Mouse (Mus musculus): ENCODE results near the gene Prkg1. TPM values are rescaled to one million over a fixed set of nuclear protein-coding genes. Genes with fewer than 3 reads are reported as not detected.
"Not testable (repeated sequence)": the region's sequence is repeated elsewhere in the genome, so short reads cannot be mapped to it uniquely, and the experiment has no call there.

The Prkg1 gene
- polyA plus RNA-seq, 1 experiment from 2014 or later = 16.8 TPM

DNA sequence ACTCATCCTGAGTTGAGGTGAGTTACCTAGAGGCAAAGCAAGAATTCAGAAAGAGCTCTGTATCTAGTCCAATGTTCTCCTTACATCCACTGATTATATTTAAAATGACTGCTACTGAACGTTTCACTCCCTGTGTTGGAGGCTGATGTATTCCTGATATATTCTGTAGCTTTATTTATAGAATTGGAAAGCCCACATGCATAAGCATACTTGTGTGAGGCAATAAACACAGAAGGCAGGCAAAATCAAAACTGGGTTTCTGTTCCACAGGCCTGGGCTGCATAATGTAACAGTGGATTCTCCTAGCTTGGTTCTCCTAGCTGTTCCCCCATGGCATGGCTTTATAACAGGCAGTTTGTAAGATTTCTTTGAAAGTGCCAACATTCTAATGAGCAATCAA, 368.7 kb downstream of the Prkg1 start:
- H3K4me1 ChIP-seq = no peaks in the 10 kb centered on the region
- H3K9ac ChIP-seq = no peak overlapping the region
- H3K36me3 ChIP-seq = no peaks in the 10 kb centered on the region
- H3K9me3 ChIP-seq = no peaks in the 10 kb centered on the region
- ATAC-seq (ENCODE audit: insufficient number of reproducible peaks, insufficient read depth, low FRiP score, low TSS enrichment) = no peak
- WGBS = 73% methylated on average over 1 of the region's 1 CpGs
- H3K4me2 ChIP-seq (replicated peaks) = no peak overlapping the region
- H3K27ac ChIP-seq = no peak overlapping the region
- H3K27me3 ChIP-seq = no peaks in the 10 kb centered on the region
- H3K4me3 ChIP-seq = no peak overlapping the region

DNA sequence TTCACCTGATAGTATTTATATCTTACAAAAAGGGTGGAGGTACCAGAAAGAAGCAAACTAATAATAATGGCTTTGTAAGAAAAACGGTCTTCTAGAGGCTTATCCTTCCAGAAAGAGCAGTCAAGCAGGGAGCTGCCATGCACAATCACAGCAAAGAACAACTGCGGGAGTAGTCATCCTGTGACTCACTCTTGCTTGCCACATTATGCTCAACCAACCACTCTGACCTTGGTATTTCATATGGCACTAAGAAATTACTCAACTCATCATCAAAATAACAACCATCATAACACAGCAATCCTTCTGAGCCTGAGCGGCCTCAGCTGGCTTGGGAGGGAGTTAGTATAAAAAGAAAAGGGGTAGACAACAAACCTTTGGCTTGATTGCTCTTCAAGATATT, 379.5 kb downstream of the Prkg1 start:
- Histone ChIP-seq H3K4me3 (no peak overlapping the region), H3K4me1 (no peaks in the 10 kb centered on the region), H3K36me3 (no peaks in the 10 kb centered on the region), H3K9ac (no peak overlapping the region), H3K9me3 (no peaks in the 10 kb centered on the region), H3K4me2 (replicated peaks) (no peak overlapping the region), H3K27me3 (no peaks in the 10 kb centered on the region), H3K27ac (no peak overlapping the region)
- no peak for ATAC-seq (ENCODE audit: insufficient number of reproducible peaks, insufficient read depth, low FRiP score, low TSS enrichment)
- 87% methylated on average over 3 of the region's 3 CpGs for whole genome bisulfite sequencing

DNA sequence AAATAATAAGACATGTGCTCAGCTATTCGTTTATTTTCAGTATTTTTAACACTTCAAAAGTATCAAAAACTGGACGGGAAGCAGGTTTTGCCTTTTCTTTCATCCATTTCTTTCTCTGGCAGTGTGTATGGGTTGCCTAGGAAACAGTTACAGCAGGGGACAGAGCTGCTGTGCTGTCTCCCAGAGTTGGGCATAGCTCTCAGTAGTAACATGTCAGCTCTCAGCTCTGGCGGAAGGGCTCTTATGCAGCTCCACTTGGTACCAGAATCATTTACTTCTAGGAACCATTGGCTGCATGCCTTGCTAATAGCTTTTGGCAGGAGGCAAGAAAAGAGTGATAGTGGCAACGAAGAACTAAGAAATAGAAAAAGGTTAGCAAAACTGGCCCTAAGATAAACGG, 381.0 kb downstream of the Prkg1 start:
- H3K27ac ChIP-seq = no peak overlapping the region
- no peaks in the 10 kb centered on the region for H3K36me3 ChIP-seq
- WGBS = 70% methylated on average over 5 of the region's 5 CpGs
- H3K9me3 ChIP-seq = no peaks in the 10 kb centered on the region
- H3K4me3 ChIP-seq = no peak overlapping the region
- no peaks in the 10 kb centered on the region for H3K27me3 ChIP-seq
- ATAC-seq (ENCODE audit: insufficient number of reproducible peaks, insufficient read depth, low FRiP score, low TSS enrichment) = no peak
- H3K9ac ChIP-seq = no peak overlapping the region
- H3K4me2 ChIP-seq (replicated peaks) = no peak overlapping the region
- 0 out of 2 replicates have a peak, but pooled peaks cover 6% of the 10 kb centered on the region for H3K4me1 ChIP-seq

DNA sequence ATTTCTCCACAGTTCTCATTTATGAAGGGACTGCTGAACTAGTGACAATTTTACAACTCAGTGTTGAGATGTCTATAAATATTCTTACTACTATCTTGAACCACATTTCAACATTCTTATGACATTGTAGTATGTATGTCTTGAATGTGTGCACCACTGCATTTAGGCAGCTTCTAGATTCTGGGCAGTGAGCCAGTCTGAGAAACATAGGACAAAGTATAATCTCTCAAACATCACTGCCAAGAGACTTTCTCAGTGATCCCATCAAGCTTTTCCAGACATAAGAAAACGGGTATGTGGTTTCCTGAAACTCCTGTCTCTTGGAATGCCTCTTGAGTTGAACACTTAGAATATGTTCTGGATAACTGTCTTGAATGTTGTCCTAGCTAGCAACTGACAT, 394.7 kb downstream of the Prkg1 start:
- no peaks in the 10 kb centered on the region for H3K36me3 ChIP-seq
- H3K27ac ChIP-seq = no peak overlapping the region
- WGBS = 68% methylated on average over 1 of the region's 1 CpGs
- no peak overlapping the region for H3K4me3 ChIP-seq
- no peaks in the 10 kb centered on the region for H3K9me3 ChIP-seq
- no peak for ATAC-seq (ENCODE audit: insufficient number of reproducible peaks, insufficient read depth, low FRiP score, low TSS enrichment)
- no peak overlapping the region for H3K9ac ChIP-seq
- no peak overlapping the region for H3K4me2 ChIP-seq (replicated peaks)
- no peaks in the 10 kb centered on the region for H3K4me1 ChIP-seq
- no peaks in the 10 kb centered on the region for H3K27me3 ChIP-seq

DNA sequence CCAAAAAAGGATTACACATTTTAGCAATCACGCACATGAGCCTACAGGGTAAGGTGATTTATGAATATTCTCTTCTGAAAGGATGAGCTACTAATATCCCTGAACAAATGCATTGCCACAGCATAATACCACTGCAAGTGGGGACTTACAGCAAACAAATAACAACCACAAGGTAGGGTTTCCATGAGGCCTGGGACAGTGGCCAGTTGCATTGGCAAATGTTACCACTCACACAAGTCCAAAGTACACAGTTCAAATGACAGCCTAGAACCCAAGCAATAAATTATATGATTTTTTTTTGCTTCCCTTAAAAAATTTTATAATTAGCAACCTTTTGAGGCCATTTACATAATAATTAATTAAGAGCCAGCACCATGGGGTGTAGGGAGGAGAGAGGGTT, 395.7 kb downstream of the Prkg1 start:
- ATAC-seq (ENCODE audit: insufficient number of reproducible peaks, insufficient read depth, low FRiP score, low TSS enrichment) = no peak

DNA sequence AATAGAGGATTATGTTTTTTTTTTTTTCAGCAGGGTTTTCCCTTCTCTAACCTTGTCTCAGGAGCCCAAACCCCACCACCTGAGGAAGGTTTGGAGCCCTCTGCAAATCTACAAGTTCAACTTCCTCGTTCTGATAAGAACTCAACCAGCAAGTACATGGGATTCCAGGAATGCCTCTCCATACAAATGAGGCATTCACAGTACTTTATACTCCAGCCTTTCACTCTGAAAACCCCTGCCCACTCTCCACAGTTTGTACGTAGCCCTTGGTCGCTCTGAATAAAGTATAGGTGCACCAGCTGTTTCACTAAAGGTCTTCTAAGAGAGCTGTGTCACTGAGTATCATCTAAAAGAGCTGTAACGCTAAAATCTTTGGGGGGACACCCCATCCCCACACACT, 402.8 kb downstream of the Prkg1 start:
- Histone ChIP-seq H3K9me3 (no peaks in the 10 kb centered on the region), H3K4me2 (replicated peaks) (no peak overlapping the region), H3K4me1 (no peaks in the 10 kb centered on the region), H3K27ac (no peak overlapping the region), H3K36me3 (no peaks in the 10 kb centered on the region), H3K27me3 (no peaks in the 10 kb centered on the region), H3K4me3 (no peak overlapping the region), H3K9ac (no peak overlapping the region)
- 77% methylated on average over 4 of the region's 4 CpGs for WGBS
- no peak for ATAC-seq (ENCODE audit: insufficient number of reproducible peaks, insufficient read depth, low FRiP score, low TSS enrichment)

More for the DNA sequence above, 395.7 kb downstream of the Prkg1 start:
- H3K4me3 ChIP-seq = no peak overlapping the region
- H3K36me3 ChIP-seq = no peaks in the 10 kb centered on the region
- H3K9me3 ChIP-seq = no peaks in the 10 kb centered on the region
- no peak overlapping the region for H3K4me2 ChIP-seq (replicated peaks)
- H3K9ac ChIP-seq = no peak overlapping the region
- H3K27ac ChIP-seq = no peak overlapping the region
- H3K27me3 ChIP-seq = no peaks in the 10 kb centered on the region
- WGBS = 95% methylated on average over 1 of the region's 1 CpGs
- H3K4me1 ChIP-seq = no peaks in the 10 kb centered on the region

DNA sequence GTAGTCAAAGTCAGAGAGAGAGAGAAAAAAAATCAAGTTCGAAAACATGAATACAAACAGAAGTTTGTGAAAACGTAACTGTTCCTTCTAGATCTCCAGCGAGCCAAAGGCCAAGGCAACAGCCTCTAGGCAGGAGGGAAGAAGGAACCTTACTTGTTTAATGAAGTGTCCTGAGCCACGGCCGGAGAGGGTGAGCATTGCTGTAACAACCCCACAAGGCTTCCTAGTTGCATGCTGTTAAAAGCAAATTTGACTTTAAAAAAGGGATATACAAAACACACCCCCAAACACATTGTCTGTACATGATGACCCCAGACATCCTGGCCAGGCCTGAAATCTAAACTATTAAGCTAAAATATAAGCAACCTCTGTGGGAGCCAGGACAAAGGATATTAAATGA, 403.3 kb downstream of the Prkg1 start:
- H3K4me1 ChIP-seq = no peaks in the 10 kb centered on the region
- no peaks in the 10 kb centered on the region for H3K36me3 ChIP-seq
- H3K9ac ChIP-seq = no peak overlapping the region
- H3K9me3 ChIP-seq = no peaks in the 10 kb centered on the region
- no peak overlapping the region for H3K4me3 ChIP-seq
- no peak overlapping the region for H3K4me2 ChIP-seq (replicated peaks)
- no peaks in the 10 kb centered on the region for H3K27me3 ChIP-seq
- H3K27ac ChIP-seq = no peak overlapping the region
- ATAC-seq (ENCODE audit: insufficient number of reproducible peaks, insufficient read depth, low FRiP score, low TSS enrichment) = no peak
- 56% methylated on average over 5 of the region's 5 CpGs for WGBS

DNA sequence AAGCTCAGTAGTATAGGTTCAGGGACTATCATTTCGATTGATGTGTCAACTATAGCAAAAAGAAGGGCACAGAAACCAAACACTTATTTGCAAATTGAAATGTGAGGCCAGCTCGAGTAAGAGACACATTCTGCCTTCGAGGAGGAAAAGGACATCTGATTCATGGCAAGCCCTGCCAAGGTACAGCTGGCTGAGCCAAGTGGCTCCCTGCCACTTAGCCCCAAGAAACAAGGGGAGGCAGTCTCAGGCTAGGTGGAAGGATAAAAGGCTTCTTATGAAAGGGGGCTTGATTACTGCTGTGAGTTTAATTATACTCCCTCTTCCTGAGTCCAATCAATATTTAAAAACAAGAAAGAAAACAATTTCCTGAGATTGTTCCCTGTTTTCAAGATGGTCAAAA, 403.7 kb downstream of the Prkg1 start:
- Histone ChIP-seq H3K4me1 (no peaks in the 10 kb centered on the region), H3K4me3 (no peak overlapping the region), H3K36me3 (no peaks in the 10 kb centered on the region), H3K27ac (no peak overlapping the region), H3K9ac (no peak overlapping the region), H3K27me3 (no peaks in the 10 kb centered on the region), H3K4me2 (replicated peaks) (no peak overlapping the region), H3K9me3 (no peaks in the 10 kb centered on the region)
- ATAC-seq (ENCODE audit: insufficient number of reproducible peaks, insufficient read depth, low FRiP score, low TSS enrichment) = no peak
- WGBS = 37% methylated on average over 3 of the region's 3 CpGs

DNA sequence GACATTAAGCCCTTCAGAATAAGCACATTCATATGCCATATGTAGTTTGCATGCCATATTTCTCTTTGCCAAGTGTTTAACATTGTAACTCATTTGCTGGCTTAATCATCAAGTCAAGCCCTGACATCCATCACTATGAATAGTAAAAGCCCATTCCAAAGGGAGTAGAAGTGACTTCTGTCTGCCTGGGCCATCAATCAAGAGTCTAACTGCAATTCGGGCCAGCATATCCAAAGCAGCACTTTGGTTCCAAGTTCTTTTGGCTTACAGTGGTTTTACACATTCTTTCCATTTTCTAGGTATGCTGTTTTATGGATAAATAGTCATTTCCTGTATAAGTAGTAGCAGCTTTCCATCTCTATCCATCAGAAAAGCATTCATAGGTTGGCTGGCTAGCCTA, 409.9 kb downstream of the Prkg1 start:
- Histone ChIP-seq H3K4me3 (no peak overlapping the region), H3K36me3 (no peaks in the 10 kb centered on the region), H3K4me1 (no peaks in the 10 kb centered on the region), H3K9me3 (no peaks in the 10 kb centered on the region), H3K4me2 (replicated peaks) (no peak overlapping the region), H3K27ac (no peak overlapping the region), H3K9ac (no peak overlapping the region), H3K27me3 (no peaks in the 10 kb centered on the region)
- no peak for ATAC-seq (ENCODE audit: insufficient number of reproducible peaks, insufficient read depth, low FRiP score, low TSS enrichment)
- 71% methylated on average over 1 of the region's 1 CpGs for WGBS

DNA sequence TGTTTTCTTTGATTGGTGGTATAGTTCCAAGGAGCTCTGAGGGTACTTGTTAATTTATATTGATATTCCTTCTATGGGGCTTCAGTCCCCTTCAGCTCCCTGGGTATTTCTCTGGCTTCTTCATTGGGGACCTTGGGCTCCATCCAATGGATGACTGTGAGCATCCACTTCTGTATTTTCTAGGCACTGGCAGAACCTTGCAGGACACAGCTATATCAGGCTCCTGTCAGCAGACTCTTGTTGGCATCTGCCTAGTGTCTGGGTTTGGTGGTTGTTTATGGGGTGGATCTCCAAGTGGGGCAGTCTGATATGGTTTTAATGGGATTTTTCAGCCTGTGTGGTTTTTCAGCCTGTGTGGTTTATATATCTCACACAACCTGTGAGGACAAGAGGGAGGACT, 412.0 kb downstream of the Prkg1 start:
- not testable (repeated sequence) for H3K4me3 ChIP-seq; H3K36me3 ChIP-seq; ATAC-seq (ENCODE audit: insufficient number of reproducible peaks, insufficient read depth, low FRiP score, low TSS enrichment); H3K9ac ChIP-seq; H3K27ac ChIP-seq; H3K4me2 ChIP-seq (replicated peaks); H3K9me3 ChIP-seq; H3K4me1 ChIP-seq; H3K27me3 ChIP-seq

DNA sequence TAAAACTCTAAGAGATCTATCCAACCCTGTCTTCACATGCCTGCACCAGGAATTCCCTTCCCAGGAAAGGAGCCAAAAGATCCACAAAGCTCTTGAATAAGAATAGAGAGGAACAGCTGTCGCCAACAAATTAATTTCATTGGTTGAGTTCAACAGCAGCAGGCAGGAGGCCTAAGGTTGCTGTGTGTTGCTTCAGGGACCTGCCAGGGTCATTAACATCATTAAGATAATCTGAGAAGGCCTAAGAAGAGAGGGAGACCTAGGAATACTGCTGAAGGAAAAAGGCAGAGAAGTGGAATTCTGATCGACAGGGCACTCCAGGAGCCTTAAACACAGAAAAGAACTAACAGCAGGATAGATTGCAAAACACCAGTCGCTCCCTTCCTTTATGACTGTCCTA, 413.0 kb downstream of the Prkg1 start:
- WGBS = 35% methylated on average over 3 of the region's 3 CpGs
- Histone ChIP-seq H3K27me3 (no peaks in the 10 kb centered on the region), H3K27ac (no peak overlapping the region), H3K9me3 (no peaks in the 10 kb centered on the region), H3K4me2 (replicated peaks) (no peak overlapping the region), H3K4me1 (no peaks in the 10 kb centered on the region), H3K9ac (no peak overlapping the region), H3K36me3 (no peaks in the 10 kb centered on the region), H3K4me3 (no peak overlapping the region)
- no peak for ATAC-seq (ENCODE audit: insufficient number of reproducible peaks, insufficient read depth, low FRiP score, low TSS enrichment)

DNA sequence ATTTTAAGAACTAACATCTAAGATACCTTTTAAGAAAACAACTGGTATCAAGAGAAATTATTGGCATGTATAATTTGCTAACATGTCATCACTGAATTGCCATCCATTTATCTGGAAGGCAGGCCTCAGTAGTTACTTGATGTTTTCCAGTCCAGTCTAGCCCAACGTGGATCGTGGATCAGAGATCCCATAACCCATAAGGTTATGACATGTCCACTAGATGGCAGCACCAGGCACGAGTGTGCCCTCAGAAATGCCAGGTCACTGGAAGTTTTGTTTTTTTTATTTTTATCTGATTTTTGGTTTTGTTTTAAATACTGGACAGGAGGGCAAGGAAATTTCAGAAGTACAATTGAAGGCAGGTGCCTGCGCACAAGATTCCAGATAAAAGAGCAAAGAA, 422.7 kb downstream of the Prkg1 start:
- H3K9ac ChIP-seq = no peak overlapping the region
- H3K4me3 ChIP-seq = no peak overlapping the region
- no peaks in the 10 kb centered on the region for H3K9me3 ChIP-seq
- H3K27ac ChIP-seq = no peak overlapping the region
- no peak for ATAC-seq (ENCODE audit: insufficient number of reproducible peaks, insufficient read depth, low FRiP score, low TSS enrichment)
- WGBS = 21% methylated on average over 4 of the region's 4 CpGs
- H3K27me3 ChIP-seq = no peaks in the 10 kb centered on the region
- H3K4me1 ChIP-seq = peaks cover 5% of the 10 kb centered on the region; the same call in 1 of the 2 replicates
- no peak overlapping the region for H3K4me2 ChIP-seq (replicated peaks)
- H3K36me3 ChIP-seq = no peaks in the 10 kb centered on the region

DNA sequence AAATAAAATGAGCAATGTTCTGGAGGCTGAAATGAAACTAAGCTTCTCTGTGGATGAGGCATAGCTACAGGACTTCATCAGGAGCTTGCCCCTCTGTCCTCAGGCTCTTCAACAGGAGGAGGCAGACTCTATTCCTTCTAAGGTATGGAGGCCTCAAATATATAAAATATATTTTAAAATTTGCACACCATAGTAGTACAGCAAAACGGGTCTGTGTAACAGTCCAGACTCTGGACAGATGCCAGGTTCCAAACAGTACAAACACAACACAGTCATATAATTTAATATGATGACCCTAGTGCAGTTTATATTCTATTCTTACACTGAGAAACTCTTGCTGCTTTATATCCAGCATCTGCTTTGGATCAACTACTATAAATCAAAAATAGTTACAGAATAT, 423.9 kb downstream of the Prkg1 start:
- Histone ChIP-seq H3K4me3 (no peak overlapping the region), H3K4me1 (peaks cover 5% of the 10 kb centered on the region; the same call in 1 of the 2 replicates), H3K36me3 (no peaks in the 10 kb centered on the region), H3K9ac (no peak overlapping the region), H3K9me3 (no peaks in the 10 kb centered on the region), H3K27me3 (no peaks in the 10 kb centered on the region), H3K27ac (no peak overlapping the region), H3K4me2 (replicated peaks) (no peak overlapping the region)
- WGBS = 61% methylated on average over 1 of the region's 1 CpGs
- no peak for ATAC-seq (ENCODE audit: insufficient number of reproducible peaks, insufficient read depth, low FRiP score, low TSS enrichment)

Data from embryonic facial prominence, embryonic 12.5 days (tissue).